Mouse (Mus musculus): Measurements from ENCODE around the gene Fat4.

GRCm38 (mm10) chr3:38934780-38935179 lies 48.0 kb downstream of the Fat4 start:
- TF ChIP-seq CTCF (conservative IDR thresholded peaks at IDR 0.05; ENCODE audit: low read length) (no peak), NANOG (IDR thresholded peaks at IDR 0.05; ENCODE audit: borderline replicate concordance, low read length) (no peak)

All from E14TG2a.4 (cell line).